Mouse (Mus musculus) embryonic facial prominence, embryonic 15.5 days (tissue): ENCODE results near the gene Slc9a9. TPM values are rescaled to one million over a fixed set of nuclear protein-coding genes. Genes with fewer than 3 reads are reported as not detected.

Experiments
- ATAC-seq: fragments of 200-750 bp; cut with Nextera tagmentation; 2 replicates; pipeline ENCODE4 v1.8.0; 2017; ENCODE audit warnings: low read depth, moderate TSS enrichment; ENCODE audit not compliant: insufficient number of reproducible peaks, low FRiP score, low TSS enrichment
- H3K27ac ChIP-seq: fragments of 300-500 bp; sonication (generic); replicated peaks from 2 replicates; pipeline ENCODE4 v1.5.1; 2015; ENCODE audit warnings: mild to moderate bottlenecking, inconsistent platforms
- H3K27me3 ChIP-seq: fragments of 300-500 bp; sonication (generic); 2 replicates; pipeline ENCODE4 v1.6.1; 2015; ENCODE audit warnings: inconsistent platforms
- H3K36me3 ChIP-seq: fragments of 300-500 bp; sonication (generic); 2 replicates; pipeline ENCODE4 v1.6.1; 2015; ENCODE audit warnings: mild to moderate bottlenecking, inconsistent platforms
- H3K4me1 ChIP-seq: fragments of 300-500 bp; sonication (generic); 2 replicates; pipeline ENCODE4 v1.6.1; 2015; ENCODE audit warnings: inconsistent platforms
- H3K4me2 ChIP-seq: fragments of 300-500 bp; sonication (generic); replicated peaks from 2 replicates; pipeline ENCODE4 v1.6.1; 2015; ENCODE audit warnings: mild to moderate bottlenecking, inconsistent platforms
- H3K4me3 ChIP-seq: fragments of 300-500 bp; sonication (generic); replicated peaks from 2 replicates; pipeline ENCODE4 v1.5.1; 2015; ENCODE audit warnings: mild to moderate bottlenecking, inconsistent platforms
- H3K9ac ChIP-seq: fragments of 300-500 bp; sonication (generic); 2 replicates; pipeline ENCODE4 v1.6.1; 2015; ENCODE audit warnings: inconsistent platforms
- H3K9me3 ChIP-seq: fragments of 300-500 bp; sonication (generic); replicated peaks from 2 replicates; pipeline ENCODE4 v1.6.1; 2016; ENCODE audit warnings: inconsistent platforms
- WGBS: fragments of 180-500 bp; shearing (Covaris S2); methylation state at CpG from one replicate; pipeline ENCODE4 v1.1.7; 2015; 5-methylcytosine and 5-hydroxymethylcytosine counted together
- polyA plus RNA-seq: library from polyadenylated mRNA; unstranded; fragments of >200 nt; fragmentation: Nextera tagmentation; extraction: Ambion mirVana; gene quantifications from 2 replicates; pipeline ENCODE4 v1.2.1, GENCODE M21; 2015

Gene Slc9a9
- polyA plus RNA-seq, 1 experiment from 2014 or later = 7.4 TPM

- Histone ChIP-seq H3K27ac (no peak overlapping the region), H3K9ac (no peak overlapping the region), H3K4me2 (no peak overlapping the region), H3K9me3 (no peaks in the 10 kb centered on the region), H3K36me3 (no peaks in the 10 kb centered on the region), H3K4me3 (no peak overlapping the region), H3K4me1 (no peaks in the 10 kb centered on the region), H3K27me3 (no peaks in the 10 kb centered on the region)
- WGBS = 70% methylated on average over 2 of the region's 2 CpGs
- no peak for ATAC-seq
These were observed 288.7 kb downstream of the Slc9a9 start for GRCm38 (mm10) chr9:94958382-94958781.

- no peak for ATAC-seq
- Histone ChIP-seq H3K4me2 (no peak overlapping the region), H3K27ac (no peak overlapping the region), H3K36me3 (no peaks in the 10 kb centered on the region), H3K4me1 (no peaks in the 10 kb centered on the region), H3K4me3 (no peak overlapping the region), H3K9ac (no peak overlapping the region), H3K9me3 (no peaks in the 10 kb centered on the region), H3K27me3 (no peaks in the 10 kb centered on the region)
- WGBS = 71% methylated on average over 5 of the region's 5 CpGs
These were observed 298.9 kb downstream of the Slc9a9 start for GRCm38 (mm10) chr9:94968596-94969120.

- no peak overlapping the region for H3K9ac ChIP-seq
- H3K27ac ChIP-seq = no peak overlapping the region
- no peaks in the 10 kb centered on the region for H3K9me3 ChIP-seq
- H3K36me3 ChIP-seq = no peaks in the 10 kb centered on the region
- no peaks in the 10 kb centered on the region for H3K27me3 ChIP-seq
- H3K4me1 ChIP-seq = no peaks in the 10 kb centered on the region
- 55% methylated on average over 1 of the region's 1 CpGs for WGBS
- ATAC-seq = no peak
- no peak overlapping the region for H3K4me3 ChIP-seq
- H3K4me2 ChIP-seq = no peak overlapping the region
These were observed 299.4 kb downstream of the Slc9a9 start for GRCm38 (mm10) chr9:94969131-94969530.

DNA sequence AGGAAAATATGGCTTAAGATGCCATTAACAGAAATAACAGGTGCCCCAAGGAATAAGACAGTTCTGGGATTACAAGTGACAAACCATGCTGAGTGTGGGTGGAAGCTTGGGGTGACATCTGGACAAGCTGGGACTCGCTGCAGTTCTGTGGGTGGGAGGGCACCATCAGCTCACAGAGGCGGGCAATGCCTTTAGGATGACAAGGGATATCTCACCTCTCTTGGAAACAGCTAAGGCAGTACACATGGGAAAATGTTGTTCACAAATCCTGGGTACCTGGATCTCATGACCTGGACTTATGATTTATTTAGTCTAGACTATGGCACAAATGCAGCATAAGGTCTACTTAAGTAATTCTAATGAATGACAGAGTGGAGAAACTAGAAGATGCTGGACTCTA lies 302.3 kb downstream of the Slc9a9 start:
- Histone ChIP-seq H3K4me1 (no peaks in the 10 kb centered on the region), H3K4me2 (no peak overlapping the region), H3K4me3 (no peak overlapping the region), H3K27me3 (no peaks in the 10 kb centered on the region), H3K36me3 (no peaks in the 10 kb centered on the region), H3K9me3 (no peaks in the 10 kb centered on the region), H3K9ac (no peak overlapping the region), H3K27ac (no peak overlapping the region)
- WGBS = 49% methylated on average over 2 of the region's 2 CpGs
- no peak for ATAC-seq

GRCm38 (mm10) chr9:94972693-94973092 lies 303.0 kb downstream of the Slc9a9 start:
- Histone ChIP-seq H3K9me3 (no peaks in the 10 kb centered on the region), H3K9ac (no peak overlapping the region), H3K36me3 (no peaks in the 10 kb centered on the region), H3K4me2 (no peak overlapping the region), H3K4me3 (no peak overlapping the region), H3K4me1 (no peaks in the 10 kb centered on the region), H3K27me3 (no peaks in the 10 kb centered on the region), H3K27ac (no peak overlapping the region)
- WGBS = 89% methylated on average over 2 of the region's 2 CpGs
- ATAC-seq = no peak

GRCm38 (mm10) chr9:94976191-94976590 lies 306.5 kb downstream of the Slc9a9 start:
- no peak overlapping the region for H3K9ac ChIP-seq
- H3K27ac ChIP-seq = no peak overlapping the region
- H3K9me3 ChIP-seq = no peaks in the 10 kb centered on the region
- H3K4me3 ChIP-seq = no peak overlapping the region
- no peaks in the 10 kb centered on the region for H3K4me1 ChIP-seq
- H3K36me3 ChIP-seq = no peaks in the 10 kb centered on the region
- no peak overlapping the region for H3K4me2 ChIP-seq
- no peaks in the 10 kb centered on the region for H3K27me3 ChIP-seq
- ATAC-seq = no peak
- WGBS = 88% methylated on average over 1 of the region's 1 CpGs

DNA sequence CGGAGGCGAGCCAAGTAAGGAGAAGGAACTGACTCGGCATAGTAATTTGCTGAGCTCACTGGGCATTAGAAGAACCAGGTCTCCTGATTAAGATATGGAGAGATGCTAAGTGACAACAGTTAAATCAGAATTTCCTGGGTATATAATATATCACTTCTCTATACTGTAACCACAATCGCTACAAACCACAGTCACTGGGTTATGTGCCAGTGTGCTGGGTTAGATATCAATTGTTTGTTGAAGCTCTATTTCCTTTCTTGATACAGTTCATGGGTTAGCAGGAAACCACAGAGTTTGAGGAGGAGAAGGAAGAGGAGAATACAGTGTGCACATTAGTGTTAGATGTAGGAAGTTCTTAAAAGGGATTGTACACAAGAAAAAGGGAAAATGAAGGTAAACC lies 323.9 kb downstream of the Slc9a9 start:
- H3K4me2 ChIP-seq = no peak overlapping the region
- H3K4me1 ChIP-seq = no peaks in the 10 kb centered on the region
- H3K27me3 ChIP-seq = no peaks in the 10 kb centered on the region
- H3K4me3 ChIP-seq = no peak overlapping the region
- no peak overlapping the region for H3K9ac ChIP-seq
- no peaks in the 10 kb centered on the region for H3K36me3 ChIP-seq
- no peak overlapping the region for H3K27ac ChIP-seq
- 82% methylated on average over 4 of the region's 4 CpGs for WGBS
- ATAC-seq = no peak
- H3K9me3 ChIP-seq = no peaks in the 10 kb centered on the region

- H3K9ac ChIP-seq = no peak overlapping the region
- no peak overlapping the region for H3K27ac ChIP-seq
- H3K36me3 ChIP-seq = no peaks in the 10 kb centered on the region
- H3K4me1 ChIP-seq = no peaks in the 10 kb centered on the region
- 89% methylated on average over 12 of the region's 12 CpGs for WGBS
- no peak for ATAC-seq
- no peaks in the 10 kb centered on the region for H3K9me3 ChIP-seq
- H3K4me3 ChIP-seq = no peak overlapping the region
- no peak overlapping the region for H3K4me2 ChIP-seq
- no peaks in the 10 kb centered on the region for H3K27me3 ChIP-seq
These were observed 350.5 kb downstream of the Slc9a9 start for GRCm38 (mm10) chr9:95020136-95020706.

- H3K4me2 ChIP-seq = no peak overlapping the region
- H3K9me3 ChIP-seq = no peaks in the 10 kb centered on the region
- H3K9ac ChIP-seq = no peak overlapping the region
- no peaks in the 10 kb centered on the region for H3K27me3 ChIP-seq
- peak; percentile 60; the same call in 1 of the 2 replicates for ATAC-seq
- no peak overlapping the region for H3K27ac ChIP-seq
- no peaks in the 10 kb centered on the region for H3K36me3 ChIP-seq
- H3K4me3 ChIP-seq = no peak overlapping the region
- WGBS = 65% methylated on average over 3 of the region's 3 CpGs
- H3K4me1 ChIP-seq = no peaks in the 10 kb centered on the region
These were observed 364.6 kb downstream of the Slc9a9 start for GRCm38 (mm10) chr9:95034140-95034970.

DNA sequence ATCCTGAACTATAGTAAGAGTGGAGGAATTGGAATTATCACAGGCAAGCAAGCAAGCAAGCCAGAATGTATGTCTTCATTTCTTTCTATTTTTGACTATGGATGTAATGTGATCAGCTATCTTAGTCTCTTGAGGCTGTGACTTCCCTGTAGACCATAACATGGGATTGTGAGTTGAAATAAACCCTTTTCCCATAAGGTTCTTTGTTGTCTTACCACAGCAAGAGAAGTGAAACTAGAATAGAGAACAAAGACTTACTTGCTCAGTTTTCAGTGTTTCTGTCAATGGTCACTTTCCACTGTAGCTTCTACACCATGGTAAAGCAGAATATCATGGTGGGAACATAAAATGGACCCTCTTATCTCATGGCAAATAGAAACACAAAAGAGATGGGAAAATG lies 366.5 kb downstream of the Slc9a9 start:
- Histone ChIP-seq H3K27ac (no peak overlapping the region), H3K4me2 (no peak overlapping the region), H3K4me3 (no peak overlapping the region), H3K9me3 (no peaks in the 10 kb centered on the region), H3K4me1 (no peaks in the 10 kb centered on the region), H3K9ac (no peak overlapping the region), H3K27me3 (no peaks in the 10 kb centered on the region), H3K36me3 (no peaks in the 10 kb centered on the region)
- no peak for ATAC-seq

- no peak for ATAC-seq
These were observed 372.7 kb downstream of the Slc9a9 start for GRCm38 (mm10) chr9:95042420-95042819.

More at GRCm38 (mm10) chr9:95042420-95042819, 372.7 kb downstream of the Slc9a9 start:
- H3K4me2 ChIP-seq = no peak overlapping the region
- 25% methylated on average over 1 of the region's 1 CpGs for WGBS
- no peaks in the 10 kb centered on the region for H3K4me1 ChIP-seq
- H3K36me3 ChIP-seq = no peaks in the 10 kb centered on the region
- no peaks in the 10 kb centered on the region for H3K27me3 ChIP-seq
- H3K4me3 ChIP-seq = no peak overlapping the region
- H3K9ac ChIP-seq = no peak overlapping the region
- no peak overlapping the region for H3K27ac ChIP-seq
- no peaks in the 10 kb centered on the region for H3K9me3 ChIP-seq
